Mouse (Mus musculus): Measurements from ENCODE around the gene Csrnp2. TPM values are rescaled to one million over a fixed set of nuclear protein-coding genes. Genes with fewer than 3 reads are reported as not detected.

Gene Csrnp2
- total and polyA plus RNA-seq, 3 experiments: 4.2 to 5.8 TPM; not detected in 1

DNA sequence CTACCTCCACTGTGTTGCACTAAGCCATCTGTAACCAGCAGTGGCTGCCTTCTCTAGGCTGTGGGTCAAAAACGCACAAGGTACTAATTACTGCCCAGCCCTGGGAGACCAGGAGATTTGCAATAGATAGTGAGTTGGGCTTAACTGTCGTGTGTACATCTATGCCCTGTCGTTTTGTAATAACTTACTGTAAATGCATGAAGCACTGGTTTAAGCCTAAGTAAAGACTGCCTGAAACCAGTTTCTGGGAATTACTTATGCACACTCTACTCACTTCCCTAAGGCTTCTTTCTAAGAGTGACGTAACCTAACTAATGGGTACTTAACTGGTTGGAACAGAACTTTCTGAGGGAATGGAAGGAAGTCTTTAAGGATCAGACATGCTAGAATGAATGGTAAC, 16.4 kb downstream of the Csrnp2 start:
- DNase-seq (ENCODE audit: low read depth, low spot score): no peak
- Histone ChIP-seq H3K4me1 (ENCODE audit: control insufficient read depth in 1 of 2, insufficient read depth in 2 of 2, low read length in 2 of 2) (no peaks in the 10 kb centered on the region), H3K36me3 (ENCODE audit: control insufficient read depth in 1 of 2, insufficient read depth in 2 of 2, low read length in 2 of 2) (peaks cover 0 to 4% of the 10 kb centered on the region in 2 experiments; a peak in 1 of 4 replicates)

DNA sequence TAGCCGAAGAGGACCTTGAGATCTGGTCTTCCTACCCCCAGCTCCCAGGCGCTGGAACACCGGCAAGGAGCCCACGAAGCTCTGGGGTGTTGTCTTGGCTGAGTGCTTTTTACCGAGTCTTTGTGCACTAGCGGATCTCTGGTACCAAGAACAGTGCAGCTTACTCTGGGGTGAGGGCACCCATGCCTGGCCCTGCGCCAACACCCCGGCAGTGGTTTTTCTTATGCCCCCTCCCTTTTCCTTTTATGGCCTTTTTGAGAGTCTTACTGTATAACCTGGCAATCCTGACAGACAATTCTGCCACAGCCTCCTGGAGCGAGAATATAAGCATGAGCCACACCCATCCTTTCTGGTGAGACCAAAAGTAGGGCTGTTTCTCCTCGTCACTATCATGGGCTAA, 16.9 kb downstream of the Csrnp2 start:
- Histone ChIP-seq H3K9me3 (replicated peaks; ENCODE audit: insufficient read depth, low read length) (no peaks in the 10 kb centered on the region), H3K9ac (ENCODE audit: control insufficient read depth, low read depth, low read length, poor library complexity, severe bottlenecking) (no peak overlapping the region), H3K36me3 (ENCODE audit: control insufficient read depth in 1 of 2, insufficient read depth in 2 of 2, low read length in 2 of 2) (peaks cover 0 to 4% of the 10 kb centered on the region in 2 experiments; a peak in 1 of 4 replicates), H3K27ac (ENCODE audit: control insufficient read depth, low read depth, low read length) (no peak overlapping the region), H3K27me3 (ENCODE audit: control insufficient read depth in 1 of 2, insufficient read depth in 2 of 2, low read length in 2 of 2) (no peaks in the 10 kb centered on the region), H3K79me2 (ENCODE audit: control insufficient read depth, insufficient read depth, low read length, poor library complexity) (no peaks in the 10 kb centered on the region), H3K4me1 (ENCODE audit: control insufficient read depth in 1 of 2, insufficient read depth in 2 of 2, low read length in 2 of 2) (no peaks in the 10 kb centered on the region), H3K4me3 (ENCODE audit: control insufficient read depth in 1 of 2, insufficient read depth in 1 of 2, low read depth in 2 of 2, low read length in 2 of 2) (no peak overlapping the region)
- DNase-seq (ENCODE audit: low read depth, low spot score): no peak
- TF ChIP-seq ZMIZ1 (IDR thresholded peaks at IDR 0.05; ENCODE audit: low read depth, low read length) (no peak), RAD21 (IDR thresholded peaks at IDR 0.05; ENCODE audit: low read depth, low read length) (no peak), MAZ (IDR thresholded peaks at IDR 0.05; ENCODE audit: low read depth, low read length) (no peak), MEF2A (IDR thresholded peaks at IDR 0.05; ENCODE audit: extremely low read depth, insufficient replicate concordance, low read depth, low read length, poor library complexity, severe bottlenecking) (no peak), ZKSCAN1 (IDR thresholded peaks at IDR 0.05; ENCODE audit: low read depth, low read length) (no peak), CTCF (IDR thresholded peaks at IDR 0.05 in 2 of 3, conservative IDR thresholded peaks at IDR 0.05 in 1 of 3; ENCODE audit: control insufficient read depth in 1 of 3, insufficient read depth in 1 of 3, low read depth in 2 of 3, low read length in 3 of 3, poor library complexity in 1 of 3, severe bottlenecking in 1 of 3) (no peak), JUND (IDR thresholded peaks at IDR 0.05; ENCODE audit: low read depth, low read length) (no peak), EP300 (IDR thresholded peaks at IDR 0.05; ENCODE audit: low read depth in 1 of 2, low read length in 2 of 2) (no peak), NELFE (IDR thresholded peaks at IDR 0.05; ENCODE audit: low read depth, low read length) (no peak), MAX (IDR thresholded peaks at IDR 0.05; ENCODE audit: low read length) (no peak), POLR2A (IDR thresholded peaks at IDR 0.05; ENCODE audit: control insufficient read depth in 1 of 2, insufficient read depth in 1 of 2, low read depth in 1 of 2, low read length in 2 of 2, poor library complexity in 1 of 2) (no peak), ZNF384 (IDR thresholded peaks at IDR 0.05; ENCODE audit: low read depth, low read length) (no peak), CHD1 (IDR thresholded peaks at IDR 0.05; ENCODE audit: low read depth, low read length) (no peak), ETS1 (IDR thresholded peaks at IDR 0.05; ENCODE audit: low read depth, low read length) (no peak), RCOR1 (IDR thresholded peaks at IDR 0.05; ENCODE audit: low read depth, low read length) (no peak), ELF1 (IDR thresholded peaks at IDR 0.05; ENCODE audit: low read depth, low read length) (no peak), GABPA (IDR thresholded peaks at IDR 0.05; ENCODE audit: low read depth, low read length) (no peak), MAFK (IDR thresholded peaks at IDR 0.05; ENCODE audit: borderline replicate concordance, low read depth, low read length) (no peak), TBP (IDR thresholded peaks at IDR 0.05; ENCODE audit: low read depth, low read length) (no peak)

More for the DNA sequence above, 16.4 kb downstream of the Csrnp2 start:
- no peaks in the 10 kb centered on the region for H3K27me3 ChIP-seq (ENCODE audit: control insufficient read depth in 1 of 2, insufficient read depth in 2 of 2, low read length in 2 of 2)
- H3K9me3 ChIP-seq (replicated peaks; ENCODE audit: insufficient read depth, low read length): no peaks in the 10 kb centered on the region
- H3K27ac ChIP-seq (ENCODE audit: control insufficient read depth, low read depth, low read length): no peak overlapping the region
- no peak overlapping the region for H3K4me3 ChIP-seq (ENCODE audit: control insufficient read depth in 1 of 2, insufficient read depth in 1 of 2, low read depth in 2 of 2, low read length in 2 of 2)
- no peaks in the 10 kb centered on the region for H3K79me2 ChIP-seq (ENCODE audit: control insufficient read depth, insufficient read depth, low read length, poor library complexity)
- H3K9ac ChIP-seq (ENCODE audit: control insufficient read depth, low read depth, low read length, poor library complexity, severe bottlenecking): no peak overlapping the region
- TF ChIP-seq UBTF (IDR thresholded peaks at IDR 0.05; ENCODE audit: borderline replicate concordance, insufficient read depth, low read depth, low read length): no peak
- no peak for TF ChIP-seq POLR2A (IDR thresholded peaks at IDR 0.05; ENCODE audit: control insufficient read depth in 1 of 2, insufficient read depth in 1 of 2, low read depth in 1 of 2, low read length in 2 of 2, poor library complexity in 1 of 2)
- TF ChIP-seq HCFC1 (IDR thresholded peaks at IDR 0.05; ENCODE audit: low read depth, low read length): no peak
- TF ChIP-seq ETS1 (IDR thresholded peaks at IDR 0.05; ENCODE audit: low read depth, low read length): no peak
- TF ChIP-seq NELFE (IDR thresholded peaks at IDR 0.05; ENCODE audit: low read depth, low read length): no peak
- no peak for TF ChIP-seq TCF12 (IDR thresholded peaks at IDR 0.05; ENCODE audit: low read depth, low read length)
- no peak for TF ChIP-seq CHD2 (IDR thresholded peaks at IDR 0.05; ENCODE audit: low read length)
- TF ChIP-seq CHD1 (IDR thresholded peaks at IDR 0.05; ENCODE audit: low read depth, low read length): no peak
- no peak for TF ChIP-seq ZKSCAN1 (IDR thresholded peaks at IDR 0.05; ENCODE audit: low read depth, low read length)
- TF ChIP-seq USF2 (IDR thresholded peaks at IDR 0.05; ENCODE audit: borderline replicate concordance in 1 of 2, insufficient read depth in 1 of 2, low read depth in 1 of 2, low read length in 2 of 2): no peak
- TF ChIP-seq POLR2AphosphoS5 (IDR thresholded peaks at IDR 0.05; ENCODE audit: borderline replicate concordance, low read depth, low read length): no peak
- no peak for TF ChIP-seq CTCF (IDR thresholded peaks at IDR 0.05 in 2 of 3, conservative IDR thresholded peaks at IDR 0.05 in 1 of 3; ENCODE audit: control insufficient read depth in 1 of 3, insufficient read depth in 1 of 3, low read depth in 2 of 3, low read length in 3 of 3, poor library complexity in 1 of 3, severe bottlenecking in 1 of 3)
- no peak for TF ChIP-seq TAL1 (IDR thresholded peaks at IDR 0.05; ENCODE audit: low read length)
- TF ChIP-seq RCOR1 (IDR thresholded peaks at IDR 0.05; ENCODE audit: low read depth, low read length): no peak
